Mouse (Mus musculus) G1E (cell line): ENCODE measurements around the gene Hemgn.

Experiments
- CTCF ChIP-seq: IDR thresholded peaks from 2 replicates; pipeline ENCODE4 v1.5.1; 2012; ENCODE audit warnings: low read depth, low read length, inconsistent platforms, mixed read lengths
- GATA1 ChIP-seq: IDR thresholded peaks from 2 replicates; pipeline ENCODE4 v1.6.1; 2012; ENCODE audit warnings: borderline replicate concordance, low read length, inconsistent platforms, mixed read lengths
- GATA2 ChIP-seq: IDR thresholded peaks from 2 replicates; pipeline ENCODE4 v1.6.1; 2012; ENCODE audit warnings: low read depth, low read length, inconsistent platforms, borderline replicate concordance
- POLR2AphosphoS5 ChIP-seq: IDR thresholded peaks from 2 replicates; pipeline ENCODE4 v1.6.1; 2012; ENCODE audit warnings: low read depth, low read length, inconsistent platforms; ENCODE audit not compliant: insufficient replicate concordance
- TAL1 ChIP-seq: conservative IDR thresholded peaks from 2 replicates; pipeline ENCODE4 v1.6.1; 2012; ENCODE audit warnings: low read depth, low read length, inconsistent platforms, mixed read lengths

DNA sequence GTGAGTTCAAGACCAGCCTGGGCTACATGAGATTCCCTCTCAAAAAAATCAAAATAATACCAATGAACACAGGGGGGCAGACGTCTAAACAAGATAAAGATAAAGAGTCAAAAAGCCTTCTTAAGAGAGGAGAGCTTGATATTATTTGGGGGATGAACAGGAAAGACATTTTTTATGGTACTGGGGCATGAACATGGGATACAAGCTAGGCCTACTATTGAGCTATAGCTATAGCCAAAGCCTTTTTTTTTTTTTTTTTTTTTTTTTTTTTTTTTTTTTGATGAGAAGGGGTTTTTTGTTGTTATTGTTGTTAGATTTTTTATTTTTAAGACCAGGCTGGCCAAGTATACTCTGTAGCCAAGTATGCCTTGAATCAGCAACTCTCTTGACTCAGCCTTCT lies 1.2 kb downstream of the Hemgn start:
- TF ChIP-seq CTCF (no peak), TAL1 (no peak), GATA1 (no peak), POLR2AphosphoS5 (no peak), GATA2 (no peak)
